Mouse (Mus musculus) intestine, embryonic 15.5 days (tissue): Measurements from ENCODE around the gene Galnt6. TPM values are rescaled to one million over a fixed set of nuclear protein-coding genes. Genes with fewer than 3 reads are reported as not detected.
A peak's percentile ranks its signal among the peaks of the same experiment; 100 is the strongest.

Experiments used
- ATAC-seq: fragments of 200-750 bp; cut with Nextera tagmentation; 2 replicates; pipeline ENCODE4 v1.8.0; 2017; ENCODE audit warnings: moderate TSS enrichment, moderate library complexity
- H3K27ac ChIP-seq: fragments of 300-500 bp; sonication (generic); 2 replicates; pipeline ENCODE4 v1.5.1; 2015; ENCODE audit warnings: mild to moderate bottlenecking, inconsistent platforms
- H3K27me3 ChIP-seq: fragments of 300-500 bp; sonication (generic); replicated peaks from 2 replicates; pipeline ENCODE4 v1.6.1; 2015; ENCODE audit warnings: inconsistent platforms
- H3K36me3 ChIP-seq: fragments of 300-500 bp; sonication (generic); 2 replicates; pipeline ENCODE4 v1.6.1; 2015; ENCODE audit warnings: inconsistent platforms
- H3K4me1 ChIP-seq: fragments of 300-500 bp; sonication (generic); replicated peaks from 2 replicates; pipeline ENCODE4 v1.6.1; 2015; ENCODE audit warnings: inconsistent platforms
- H3K4me2 ChIP-seq: fragments of 300-500 bp; sonication (generic); replicated peaks from 2 replicates; pipeline ENCODE4 v1.6.1; 2015; ENCODE audit warnings: mild to moderate bottlenecking, inconsistent platforms
- H3K4me3 ChIP-seq: fragments of 300-500 bp; sonication (generic); replicated peaks from 2 replicates; pipeline ENCODE4 v1.5.1; 2015; ENCODE audit warnings: inconsistent platforms
- H3K9ac ChIP-seq: fragments of 300-500 bp; sonication (generic); 2 replicates; pipeline ENCODE4 v1.6.1; 2015; ENCODE audit warnings: inconsistent platforms
- H3K9me3 ChIP-seq: fragments of 300-500 bp; sonication (generic); 2 replicates; pipeline ENCODE4 v1.6.1; 2016; ENCODE audit warnings: inconsistent platforms
- WGBS: fragments of 180-500 bp; shearing (Covaris S2); methylation state at CpG from one replicate; pipeline ENCODE4 v1.1.7; 2015; 5-methylcytosine and 5-hydroxymethylcytosine counted together
- polyA plus RNA-seq: library from polyadenylated mRNA; unstranded; fragments of >200 nt; fragmentation: Nextera tagmentation; extraction: Ambion mirVana; gene quantifications from 2 replicates; pipeline ENCODE4 v1.2.1, GENCODE M21; 2015

The Galnt6 gene
- polyA plus RNA-seq, 1 experiment from 2014 or later, result 4.2 TPM

DNA sequence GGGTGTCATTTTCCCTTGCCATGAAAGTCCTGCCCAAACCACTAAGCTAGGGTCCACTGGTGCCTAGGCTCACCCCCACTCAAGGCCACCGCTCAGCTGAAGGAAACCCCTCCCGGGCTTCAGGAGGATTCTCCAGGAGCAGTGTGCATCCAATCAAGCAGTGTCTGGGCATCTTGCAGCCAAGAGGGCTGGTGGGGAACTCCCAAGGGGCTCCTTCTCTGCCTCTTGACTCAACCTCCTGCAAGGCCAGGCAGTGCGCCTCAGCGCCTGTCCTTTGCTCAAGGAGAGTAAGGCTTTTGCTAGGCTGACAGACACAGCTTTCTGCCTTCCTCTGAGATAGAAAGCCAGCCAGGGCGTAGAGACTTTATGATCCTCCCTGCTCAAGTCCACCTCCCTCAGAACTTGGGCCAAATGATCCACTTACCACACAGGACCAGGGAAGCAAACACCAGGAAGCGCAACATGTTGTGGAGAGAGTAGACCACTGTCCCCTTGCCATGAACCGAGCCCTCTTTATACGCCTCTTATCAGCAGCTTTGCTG lies 41.7 kb downstream of the Galnt6 start, which contains the start of gene Cela1:
Cela1 (minus strand) TSS at position 492 of the 542 bp plus-strand sequence.
- Histone ChIP-seq H3K27me3 (no peaks in the 10 kb centered on the region), H3K27ac (no peak within 1 kb of the TSS), H3K9me3 (no peaks in the 10 kb centered on the region), H3K36me3 (no peaks in the 10 kb centered on the region), H3K4me1 (peaks cover 15% of the 10 kb centered on the region), H3K4me3 (no peak within 1 kb of the TSS), H3K4me2 (peak within 1 kb of the TSS; percentile 27), H3K9ac (no peak within 1 kb of the TSS)
- WGBS, result 56% methylated on average over 8 of the region's 8 CpGs
- peak; percentile 40 for ATAC-seq

DNA sequence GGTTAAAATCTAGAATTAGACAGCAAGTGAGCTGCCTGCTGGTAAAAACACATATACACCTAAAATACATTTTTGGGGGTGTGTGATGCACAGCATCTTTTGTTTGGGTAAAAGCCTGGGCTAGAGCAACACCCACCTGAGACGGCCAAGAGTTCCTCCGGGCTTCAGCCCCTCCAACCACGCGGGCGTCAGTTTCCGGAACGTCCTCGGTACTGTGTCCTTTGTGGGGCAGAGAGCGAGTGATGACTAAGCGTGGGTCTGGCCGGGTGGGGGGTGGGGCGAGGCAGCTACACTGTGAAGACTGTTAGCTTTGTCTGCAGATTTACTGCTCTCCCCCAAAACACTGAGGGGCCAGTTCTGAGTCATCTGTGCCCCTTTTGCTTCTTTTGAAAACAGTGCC lies 42.2 kb downstream of the Galnt6 start:
- Histone ChIP-seq H3K36me3 (no peaks in the 10 kb centered on the region), H3K9ac (no peak overlapping the region), H3K27me3 (no peaks in the 10 kb centered on the region), H3K9me3 (no peaks in the 10 kb centered on the region), H3K4me2 (peak overlapping the region; percentile 27), H3K4me1 (peaks cover 15% of the 10 kb centered on the region), H3K27ac (no peak overlapping the region), H3K4me3 (no peak overlapping the region)
- 38% methylated on average over 12 of the region's 12 CpGs for WGBS
- ATAC-seq, result peak; percentile 66

DNA sequence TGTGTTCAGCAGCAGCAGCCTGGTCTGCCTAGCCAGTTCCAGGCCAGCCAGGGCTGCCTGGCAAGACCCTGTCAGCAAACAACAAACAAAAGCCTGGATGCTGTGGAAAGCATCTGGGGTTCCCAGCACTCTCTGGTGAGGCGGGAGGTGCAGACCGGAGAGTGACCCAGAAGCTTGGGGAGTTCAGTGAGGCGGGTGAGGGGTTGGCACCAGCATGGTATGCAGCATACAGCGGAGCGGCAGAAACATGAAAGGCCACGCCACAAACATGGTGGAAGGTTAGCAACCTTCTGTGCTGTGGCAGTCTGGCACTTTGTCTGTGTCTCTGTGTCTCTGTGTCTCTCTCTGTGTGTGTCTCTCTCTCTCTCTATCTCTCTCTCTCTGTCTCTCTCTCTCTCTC lies 42.7 kb downstream of the Galnt6 start:
- Histone ChIP-seq H3K36me3 (no peaks in the 10 kb centered on the region), H3K4me1 (peaks cover 15% of the 10 kb centered on the region), H3K9ac (no peak overlapping the region), H3K4me2 (0 out of 2 replicates have a peak overlapping the region, but pooled peaks have one; percentile 6), H3K27ac (no peak overlapping the region), H3K9me3 (no peaks in the 10 kb centered on the region), H3K4me3 (no peak overlapping the region), H3K27me3 (no peaks in the 10 kb centered on the region)
- WGBS, result 87% methylated on average over 6 of the region's 6 CpGs
- no peak for ATAC-seq

DNA sequence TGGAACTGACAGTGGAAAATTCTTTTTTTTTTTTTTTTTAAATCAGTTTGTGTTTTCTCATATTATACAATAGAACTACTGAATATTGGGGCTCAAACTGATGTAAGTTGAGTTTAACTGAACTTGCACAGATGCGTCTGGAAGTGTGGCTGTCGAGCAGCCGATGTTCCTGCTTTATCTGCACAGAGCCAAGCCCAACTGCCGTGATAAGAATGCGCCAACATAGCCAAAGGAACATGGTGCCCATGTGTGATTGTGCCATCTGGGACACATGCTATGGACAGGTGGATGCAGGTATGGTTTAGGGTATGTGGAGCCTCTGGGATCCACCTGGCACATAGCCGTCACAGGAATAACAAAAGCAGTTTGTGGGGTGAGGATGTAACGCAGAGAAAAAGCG lies 43.3 kb downstream of the Galnt6 start:
- WGBS, result 84% methylated on average over 8 of the region's 8 CpGs
- Histone ChIP-seq H3K4me2 (no peak overlapping the region), H3K27ac (no peak overlapping the region), H3K4me3 (no peak overlapping the region), H3K9ac (no peak overlapping the region), H3K4me1 (peaks cover 17% of the 10 kb centered on the region), H3K9me3 (no peaks in the 10 kb centered on the region), H3K27me3 (no peaks in the 10 kb centered on the region), H3K36me3 (no peaks in the 10 kb centered on the region)
- ATAC-seq, result no peak

DNA sequence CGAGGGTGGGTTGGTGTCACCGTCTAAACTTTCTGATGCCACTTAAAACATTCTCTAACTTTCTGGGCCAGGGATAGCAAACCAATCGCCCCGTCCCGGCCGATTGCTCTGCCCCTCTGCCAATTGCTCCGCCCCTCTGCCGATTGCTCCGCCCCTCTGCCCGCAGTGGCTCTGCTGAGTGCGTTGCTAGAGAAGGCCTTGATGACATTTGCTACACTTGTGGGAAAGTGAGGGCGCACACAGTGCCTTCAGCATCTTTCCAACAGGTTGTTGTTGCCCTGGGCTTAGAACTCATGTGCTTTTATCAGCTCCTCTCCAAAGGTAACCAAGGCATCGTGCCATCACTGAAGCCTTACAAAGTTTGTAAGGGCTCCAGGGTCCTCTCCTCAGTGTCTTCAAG lies 43.9 kb downstream of the Galnt6 start:
- no peak overlapping the region for H3K9ac ChIP-seq
- H3K4me2 ChIP-seq, result 0 out of 2 replicates have a peak overlapping the region, but pooled peaks have one; percentile 2
- H3K4me3 ChIP-seq, result no peak overlapping the region
- WGBS, result 28% methylated on average over 13 of the region's 13 CpGs
- ATAC-seq, result no peak
- no peaks in the 10 kb centered on the region for H3K36me3 ChIP-seq
- H3K4me1 ChIP-seq, result peaks cover 20% of the 10 kb centered on the region
- H3K9me3 ChIP-seq, result no peaks in the 10 kb centered on the region
- H3K27ac ChIP-seq, result no peak overlapping the region
- H3K27me3 ChIP-seq, result no peaks in the 10 kb centered on the region

DNA sequence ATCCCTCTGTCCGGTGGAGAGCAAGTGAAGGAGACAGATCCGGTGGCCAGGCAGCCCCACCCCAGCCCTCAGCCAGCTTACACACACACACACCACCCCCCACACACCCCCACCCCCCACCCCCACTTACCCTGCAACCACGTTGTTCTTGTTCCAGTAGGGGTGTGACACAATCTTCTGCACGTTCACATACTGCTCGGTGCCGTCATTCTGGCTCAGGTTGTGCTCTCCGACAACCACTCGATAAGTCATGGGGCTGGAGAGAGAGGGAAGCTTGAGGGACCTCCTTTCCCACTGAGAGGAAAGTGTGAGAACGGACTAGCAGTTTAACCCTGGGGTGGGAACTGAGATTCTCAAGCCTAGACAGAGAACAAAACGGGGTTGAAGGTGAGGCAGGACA lies 44.7 kb downstream of the Galnt6 start:
- H3K36me3 ChIP-seq, result no peaks in the 10 kb centered on the region
- H3K9ac ChIP-seq, result no peak overlapping the region
- H3K27ac ChIP-seq, result no peak overlapping the region
- H3K4me1 ChIP-seq, result peaks cover 20% of the 10 kb centered on the region
- no peaks in the 10 kb centered on the region for H3K27me3 ChIP-seq
- no peak for ATAC-seq
- no peaks in the 10 kb centered on the region for H3K9me3 ChIP-seq
- WGBS, result 59% methylated on average over 10 of the region's 10 CpGs
- H3K4me2 ChIP-seq, result no peak overlapping the region
- H3K4me3 ChIP-seq, result no peak overlapping the region

DNA sequence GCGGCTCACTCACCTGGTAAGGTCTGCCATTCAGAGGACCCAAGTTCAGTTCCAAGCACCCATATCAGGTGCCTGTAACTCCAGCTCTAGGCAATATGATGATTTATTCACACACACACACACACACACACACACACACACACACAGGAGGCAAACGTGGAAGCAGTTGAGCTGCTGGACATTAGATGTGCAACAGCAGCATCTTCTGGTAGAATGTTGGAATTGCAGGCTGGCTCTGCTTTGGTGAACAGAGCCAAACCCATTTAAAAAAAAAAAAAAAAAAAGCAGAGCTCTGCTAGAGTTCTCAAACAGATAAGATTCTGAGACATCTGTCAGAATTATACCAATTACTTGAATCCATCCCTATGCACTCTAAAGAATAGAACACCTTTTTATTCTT lies 46.1 kb downstream of the Galnt6 start:
- no peaks in the 10 kb centered on the region for H3K9me3 ChIP-seq
- H3K4me1 ChIP-seq, result peaks cover 20% of the 10 kb centered on the region
- no peak overlapping the region for H3K27ac ChIP-seq
- no peak overlapping the region for H3K9ac ChIP-seq
- H3K36me3 ChIP-seq, result no peaks in the 10 kb centered on the region
- WGBS, result 46% methylated on average over 2 of the region's 2 CpGs
- H3K4me3 ChIP-seq, result no peak overlapping the region
- no peaks in the 10 kb centered on the region for H3K27me3 ChIP-seq
- no peak for ATAC-seq
- H3K4me2 ChIP-seq, result no peak overlapping the region

DNA sequence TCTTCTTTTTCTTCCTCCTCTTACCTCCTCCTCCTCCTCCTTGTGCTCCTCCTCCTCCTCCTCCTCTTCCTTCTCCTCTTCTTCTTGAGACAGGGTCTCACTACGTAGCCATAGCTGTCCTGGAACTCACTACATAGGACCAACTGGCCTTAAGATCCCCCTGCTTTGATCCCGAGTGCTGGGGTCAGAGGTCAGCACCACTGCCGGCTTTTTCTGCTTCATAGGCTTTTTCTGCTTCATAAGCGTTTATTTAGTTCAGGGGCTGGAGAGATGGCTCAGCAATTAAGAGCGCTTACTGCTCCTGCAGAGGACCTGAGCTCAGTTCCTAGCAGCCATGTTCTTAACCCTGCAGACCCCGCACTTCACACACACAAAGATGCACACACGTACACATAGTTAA lies 47.4 kb downstream of the Galnt6 start:
- no peak for ATAC-seq
- no peaks in the 10 kb centered on the region for H3K9me3 ChIP-seq
- no peak overlapping the region for H3K27ac ChIP-seq
- peaks cover 9% of the 10 kb centered on the region for H3K4me1 ChIP-seq
- no peaks in the 10 kb centered on the region for H3K36me3 ChIP-seq
- H3K9ac ChIP-seq, result no peak overlapping the region
- 42% methylated on average over 7 of the region's 7 CpGs for WGBS
- H3K27me3 ChIP-seq, result no peaks in the 10 kb centered on the region
- H3K4me2 ChIP-seq, result no peak overlapping the region
- H3K4me3 ChIP-seq, result no peak overlapping the region

DNA sequence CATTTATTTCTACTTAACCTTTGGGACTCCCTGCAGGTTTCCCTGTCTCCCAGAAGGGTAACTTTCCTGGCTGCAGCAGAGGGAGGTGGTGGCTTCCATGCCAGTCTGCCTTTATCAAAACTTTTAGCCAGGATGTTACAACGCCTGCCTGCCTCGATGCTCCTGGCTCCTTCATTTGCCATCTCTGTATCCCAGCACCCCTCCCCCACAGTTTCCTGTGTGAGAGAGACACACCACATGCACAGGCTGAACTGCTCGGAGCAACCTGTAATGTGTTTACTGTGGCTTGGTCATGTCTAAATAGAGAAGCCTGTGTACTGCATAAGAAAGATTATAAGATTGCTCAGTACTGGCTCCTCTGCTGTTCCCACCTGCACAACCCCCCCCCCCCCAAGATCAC lies 48.8 kb downstream of the Galnt6 start:
- H3K4me1 ChIP-seq, result peaks cover 7% of the 10 kb centered on the region
- H3K9me3 ChIP-seq, result no peaks in the 10 kb centered on the region
- 39% methylated on average over 3 of the region's 3 CpGs for WGBS
- no peak for ATAC-seq
- no peak overlapping the region for H3K27ac ChIP-seq
- H3K9ac ChIP-seq, result no peak overlapping the region
- no peak overlapping the region for H3K4me2 ChIP-seq
- H3K4me3 ChIP-seq, result no peak overlapping the region
- H3K27me3 ChIP-seq, result no peaks in the 10 kb centered on the region
- H3K36me3 ChIP-seq, result no peaks in the 10 kb centered on the region

DNA sequence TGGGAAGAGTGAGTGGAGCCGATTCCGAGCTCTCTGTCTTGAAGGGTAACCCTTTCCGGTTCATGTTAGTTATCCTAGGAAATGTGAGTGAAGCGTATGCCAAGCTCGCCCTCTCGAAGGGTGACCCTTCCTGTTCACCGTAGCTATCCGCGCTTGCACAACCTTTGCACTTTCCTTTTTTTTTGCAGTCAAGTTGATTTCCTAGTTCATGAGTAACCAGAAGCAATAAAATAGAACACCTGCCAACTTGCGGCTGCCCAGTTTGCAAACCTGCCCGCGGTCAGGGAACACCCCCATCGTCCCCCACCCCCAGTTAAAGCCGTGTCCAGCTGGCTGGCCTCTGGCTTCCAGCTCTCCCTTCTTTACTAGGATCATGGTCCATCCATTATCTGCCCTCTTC lies 50.2 kb downstream of the Galnt6 start:
- H3K4me3 ChIP-seq, result no peak overlapping the region
- ATAC-seq, result peak; percentile 70
- WGBS, result 57% methylated on average over 14 of the region's 14 CpGs
- H3K4me2 ChIP-seq, result peak overlapping the region; percentile 29
- H3K27ac ChIP-seq, result peak overlapping the region; percentile 74
- H3K9me3 ChIP-seq, result no peaks in the 10 kb centered on the region
- no peaks in the 10 kb centered on the region for H3K36me3 ChIP-seq
- peaks cover 15% of the 10 kb centered on the region for H3K4me1 ChIP-seq
- H3K27me3 ChIP-seq, result no peaks in the 10 kb centered on the region
- no peak overlapping the region for H3K9ac ChIP-seq

DNA sequence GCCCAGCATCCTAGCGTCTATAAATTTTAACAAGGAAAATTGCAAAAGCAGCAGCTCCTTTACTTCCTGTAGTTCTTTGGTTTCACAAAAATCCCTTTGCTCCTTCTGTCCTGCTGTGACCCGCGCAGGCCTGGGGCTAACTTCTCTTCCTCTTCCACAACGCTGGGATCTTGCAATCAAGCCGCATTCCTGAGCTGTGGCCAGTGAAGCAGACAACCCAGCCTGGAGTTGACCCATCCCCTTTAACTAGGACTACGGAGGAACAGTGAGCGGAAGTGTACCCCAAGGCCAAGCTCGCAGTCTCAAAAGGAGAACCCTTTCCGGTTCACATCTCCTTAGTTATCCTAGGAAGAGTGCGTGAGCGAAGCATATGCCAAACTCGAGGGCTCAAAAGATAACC lies 50.6 kb downstream of the Galnt6 start:
- Histone ChIP-seq H3K4me3 (no peak overlapping the region), H3K36me3 (no peaks in the 10 kb centered on the region), H3K4me1 (peaks cover 18% of the 10 kb centered on the region), H3K4me2 (peak overlapping the region; percentile 29), H3K27ac (peak overlapping the region; percentile 74; the same call in 1 of the 2 replicates), H3K9me3 (no peaks in the 10 kb centered on the region), H3K27me3 (no peaks in the 10 kb centered on the region), H3K9ac (no peak overlapping the region)
- ATAC-seq, result peak; percentile 24
- WGBS, result 55% methylated on average over 12 of the region's 12 CpGs

DNA sequence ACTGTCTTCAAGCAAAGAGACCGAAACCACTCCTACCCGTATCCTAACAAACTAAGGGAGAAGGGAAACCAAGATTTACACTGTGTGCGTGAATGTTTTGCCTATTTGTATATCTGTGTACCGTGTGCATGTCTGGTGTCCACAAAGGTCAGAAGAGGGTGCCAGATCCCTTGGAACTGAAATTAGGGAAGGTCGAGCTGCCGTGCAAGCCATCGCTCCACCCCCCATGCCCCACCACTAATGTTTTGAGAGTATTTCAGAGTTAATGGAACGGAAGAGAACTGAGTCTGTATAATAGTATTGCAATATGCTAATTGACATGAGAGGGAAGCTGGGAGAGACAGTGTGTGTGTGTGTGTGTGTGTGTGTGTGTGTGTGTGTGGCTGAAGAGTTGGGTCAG lies 51.5 kb downstream of the Galnt6 start:
- Histone ChIP-seq H3K9me3 (no peaks in the 10 kb centered on the region), H3K27me3 (no peaks in the 10 kb centered on the region), H3K4me2 (no peak overlapping the region), H3K9ac (no peak overlapping the region), H3K36me3 (no peaks in the 10 kb centered on the region), H3K4me1 (peaks cover 18% of the 10 kb centered on the region), H3K4me3 (no peak overlapping the region), H3K27ac (no peak overlapping the region)
- no peak for ATAC-seq
- 84% methylated on average over 8 of the region's 8 CpGs for WGBS

DNA sequence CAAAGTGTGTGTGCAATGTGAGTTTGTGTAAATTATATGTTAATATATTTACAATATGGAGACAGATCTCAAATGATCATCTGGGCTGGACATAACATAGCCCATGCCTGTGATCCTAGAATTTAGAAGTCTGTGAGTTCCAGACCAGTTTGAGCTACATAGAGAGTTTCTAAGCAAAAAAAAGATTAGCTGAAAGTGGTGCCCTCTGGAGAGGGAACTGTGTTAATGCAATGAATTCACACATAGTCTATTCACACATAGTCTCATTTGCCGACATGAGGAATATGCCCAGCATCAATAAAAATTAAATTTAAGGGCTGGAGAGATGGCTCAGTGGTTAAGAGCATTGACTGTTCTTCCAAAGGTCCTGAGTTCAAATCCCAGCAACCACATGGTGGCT lies 52.7 kb downstream of the Galnt6 start:
- Histone ChIP-seq H3K4me1 (peaks cover 18% of the 10 kb centered on the region), H3K4me3 (no peak overlapping the region), H3K9ac (no peak overlapping the region), H3K4me2 (no peak overlapping the region), H3K36me3 (no peaks in the 10 kb centered on the region), H3K27me3 (no peaks in the 10 kb centered on the region), H3K27ac (no peak overlapping the region), H3K9me3 (no peaks in the 10 kb centered on the region)
- ATAC-seq, result no peak
- WGBS, result 97% methylated on average over 1 of the region's 1 CpGs
